Mouse (Mus musculus) bone marrow macrophage, adult 2 months (primary cell): Measurements from ENCODE around the gene Mrc1. TPM values are rescaled to one million over a fixed set of nuclear protein-coding genes. Genes with fewer than 3 reads are reported as not detected.
A peak's percentile ranks its signal among the peaks of the same experiment; 100 is the strongest.

ENCODE experiments used
- H3K27ac ChIP-seq: 2 replicates; pipeline ENCODE4 v1.5.1; 2012; ENCODE audit warnings: low read depth, low read length; ENCODE audit not compliant: insufficient read depth
- H3K4me1 ChIP-seq: 2 replicates; pipeline ENCODE4 v1.6.1; 2012; ENCODE audit warnings: low read length; ENCODE audit not compliant: control insufficient read depth, insufficient read depth
- H3K4me3 ChIP-seq: 2 replicates; pipeline ENCODE4 v1.5.1; 2012; ENCODE audit warnings: mild to moderate bottlenecking, low read length, moderate library complexity; ENCODE audit not compliant: insufficient read depth
- CTCF ChIP-seq: IDR thresholded peaks from 2 replicates; pipeline ENCODE4 v1.5.1; 2012; ENCODE audit warnings: low read depth, mild to moderate bottlenecking, low read length, moderate library complexity
- POLR2A ChIP-seq: IDR thresholded peaks from 2 replicates; pipeline ENCODE4 v1.6.1; 2012; ENCODE audit warnings: mild to moderate bottlenecking, low read depth, low read length, borderline replicate concordance
- polyA plus RNA-seq: library from polyadenylated mRNA; stranded (reverse); fragments of >200 nt; gene quantifications from 2 replicates; pipeline ENCODE4 v1.2.4, GENCODE M21; 2012; ENCODE audit not compliant: missing spikeins, insufficient read depth, insufficient read length

Gene Mrc1
- polyA plus RNA-seq, 1 experiment = 498 TPM

DNA sequence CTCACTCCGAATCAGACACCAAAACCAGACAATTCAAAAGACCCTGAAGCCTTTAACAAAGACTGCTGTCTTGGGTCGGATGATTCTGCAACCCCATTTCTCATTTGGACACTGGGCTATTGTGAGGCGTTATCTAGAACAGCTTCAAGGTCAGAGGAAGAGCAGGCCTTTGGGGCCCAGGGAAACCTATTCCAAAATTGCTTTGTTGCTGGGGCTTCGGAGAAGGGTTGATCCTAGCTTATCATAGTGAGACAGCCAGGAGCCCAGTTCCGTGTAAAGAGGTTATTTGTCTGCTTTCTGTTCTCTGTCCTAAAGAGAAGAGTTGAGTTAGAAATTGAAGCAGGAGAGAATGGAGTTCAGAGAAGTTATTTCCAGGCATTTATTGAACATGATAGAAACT is 10.0 kb downstream of the Mrc1 start:
- Histone ChIP-seq H3K4me1 (peaks cover 57% of the 10 kb centered on the region), H3K4me3 (no peak overlapping the region), H3K27ac (no peak overlapping the region)
- TF ChIP-seq POLR2A (no peak), CTCF (no peak)

DNA sequence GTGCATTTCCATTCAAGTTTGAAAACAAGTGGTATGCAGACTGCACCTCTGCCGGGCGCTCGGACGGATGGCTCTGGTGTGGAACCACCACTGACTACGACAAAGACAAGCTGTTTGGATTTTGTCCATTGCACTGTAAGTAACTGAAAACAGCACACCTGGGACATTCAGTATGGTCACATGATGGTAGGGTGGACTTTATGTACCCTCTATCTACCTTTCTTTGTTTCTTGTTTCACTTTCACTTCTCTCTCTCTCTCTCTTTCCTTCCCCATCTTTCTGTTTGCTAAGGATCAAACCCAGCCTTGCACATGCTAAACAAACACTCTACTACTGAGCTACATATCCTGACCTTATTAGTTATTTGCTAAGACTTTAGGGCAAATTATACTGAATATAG is 15.0 kb downstream of the Mrc1 start:
- no peak overlapping the region for H3K4me3 ChIP-seq
- no peak overlapping the region for H3K27ac ChIP-seq
- no peak for TF ChIP-seq CTCF
- TF ChIP-seq POLR2A = no peak
- H3K4me1 ChIP-seq = peaks cover 43% of the 10 kb centered on the region

DNA sequence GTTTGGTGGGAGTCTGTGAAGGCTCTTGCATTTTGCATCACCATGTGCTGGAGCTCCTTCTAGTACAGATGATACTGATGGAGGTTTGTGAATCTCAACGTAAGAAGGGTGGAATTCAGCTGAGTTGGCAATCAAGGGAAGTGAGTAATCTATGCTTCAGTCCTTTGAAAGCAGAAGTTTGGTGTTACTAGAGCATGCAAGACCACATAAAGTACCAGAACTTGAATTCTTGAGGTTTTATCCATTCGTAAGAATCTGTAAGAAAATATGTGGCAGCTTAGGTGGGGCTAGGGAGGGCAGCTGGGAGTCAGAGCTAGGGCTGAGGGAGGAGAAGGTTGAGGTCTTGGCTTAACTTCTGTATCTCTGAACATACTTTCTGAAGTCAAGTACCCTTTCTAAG is 15.5 kb downstream of the Mrc1 start:
- no peak for TF ChIP-seq CTCF
- TF ChIP-seq POLR2A = no peak
- H3K27ac ChIP-seq = 0 out of 2 replicates have a peak overlapping the region, but pooled peaks have one; percentile 1
- H3K4me1 ChIP-seq = peaks cover 41% of the 10 kb centered on the region
- no peak overlapping the region for H3K4me3 ChIP-seq

DNA sequence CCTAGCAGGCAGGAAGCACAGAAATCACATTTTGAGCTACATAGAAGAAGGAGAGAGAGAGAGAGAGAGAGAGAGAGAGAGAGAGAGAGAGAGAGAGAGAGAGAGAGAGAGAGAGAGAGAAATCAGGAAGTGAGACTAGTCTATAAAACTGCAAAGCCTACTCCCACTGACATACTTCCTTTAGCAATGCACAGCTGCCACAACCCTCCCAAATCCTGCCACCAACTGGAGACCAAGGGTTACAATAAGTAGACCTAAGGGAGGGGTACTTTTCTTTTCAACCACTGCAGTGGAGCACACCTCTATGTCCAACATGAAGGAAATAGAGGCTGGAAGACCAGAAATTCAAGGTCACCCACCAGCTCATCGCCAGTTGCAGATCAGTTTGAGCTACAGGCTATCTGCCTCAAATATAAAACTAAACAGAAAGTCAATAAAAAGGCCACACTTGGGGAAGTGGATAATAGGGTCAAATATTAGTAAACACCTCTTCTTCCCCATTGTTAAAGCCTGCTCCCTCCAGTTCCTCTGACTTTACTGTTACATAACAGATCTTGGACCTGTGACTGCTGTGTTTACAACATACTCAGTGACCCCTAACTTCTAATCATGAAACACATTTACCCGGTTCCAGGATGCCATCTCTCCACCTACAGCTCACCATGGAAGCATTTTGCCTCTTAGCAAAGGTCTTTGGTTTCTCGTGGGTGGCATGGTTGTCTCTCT is 20.8 kb downstream of the Mrc1 start:
- H3K4me3 ChIP-seq = no peak overlapping the region
- TF ChIP-seq CTCF = no peak
- no peak for TF ChIP-seq POLR2A
- peak overlapping the region; percentile 98 for H3K27ac ChIP-seq
- peaks cover 32% of the 10 kb centered on the region for H3K4me1 ChIP-seq

DNA sequence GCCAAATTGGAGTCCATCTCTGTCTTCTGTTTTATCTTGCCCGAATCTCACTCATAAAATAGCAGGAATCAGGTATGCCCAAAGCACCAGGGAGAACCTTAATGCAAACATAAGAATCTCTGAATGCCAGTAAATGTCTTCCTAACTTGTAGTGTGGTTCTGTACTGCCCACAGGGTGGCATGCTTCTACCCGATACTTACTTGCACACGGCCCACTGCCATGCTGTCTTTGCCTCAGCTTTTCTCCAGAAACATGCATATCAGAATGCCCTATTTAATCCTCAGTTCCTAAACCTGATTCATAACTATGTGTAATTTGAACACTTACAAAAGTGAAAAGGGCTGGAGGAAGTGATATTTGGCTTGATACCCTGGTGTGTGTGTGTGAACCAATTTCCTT is 22.7 kb downstream of the Mrc1 start:
- H3K27ac ChIP-seq = no peak overlapping the region
- TF ChIP-seq CTCF (no peak), POLR2A (no peak)
- no peak overlapping the region for H3K4me3 ChIP-seq
- H3K4me1 ChIP-seq = peaks cover 30% of the 10 kb centered on the region

DNA sequence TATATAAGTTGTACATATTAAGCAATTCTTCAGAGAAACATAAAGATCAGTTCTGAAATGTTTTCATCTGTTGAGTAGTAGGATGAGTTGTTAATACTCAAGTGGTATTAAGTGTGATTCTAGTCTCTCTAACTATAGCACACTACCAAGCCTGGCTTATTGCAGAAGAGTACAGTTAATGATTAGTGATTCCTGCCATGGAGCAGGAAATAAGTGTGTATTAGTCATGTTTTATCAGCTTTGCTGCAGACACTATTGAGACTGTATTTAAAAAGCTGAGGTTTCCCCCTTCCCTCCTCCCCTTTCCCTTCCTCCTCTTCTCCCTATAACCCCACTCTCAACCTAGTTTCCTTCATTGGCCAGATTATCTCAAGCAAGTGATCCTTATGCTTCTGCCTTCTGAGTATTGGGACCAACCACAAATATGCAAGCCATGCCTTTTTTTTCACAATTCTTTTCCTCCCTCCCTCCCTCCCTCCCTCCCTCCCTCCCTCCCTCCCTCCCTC is 29.2 kb downstream of the Mrc1 start:
- H3K27ac ChIP-seq = no peak overlapping the region
- no peak for TF ChIP-seq CTCF
- TF ChIP-seq POLR2A = no peak
- peaks cover 17% of the 10 kb centered on the region for H3K4me1 ChIP-seq
- H3K4me3 ChIP-seq = no peak overlapping the region

DNA sequence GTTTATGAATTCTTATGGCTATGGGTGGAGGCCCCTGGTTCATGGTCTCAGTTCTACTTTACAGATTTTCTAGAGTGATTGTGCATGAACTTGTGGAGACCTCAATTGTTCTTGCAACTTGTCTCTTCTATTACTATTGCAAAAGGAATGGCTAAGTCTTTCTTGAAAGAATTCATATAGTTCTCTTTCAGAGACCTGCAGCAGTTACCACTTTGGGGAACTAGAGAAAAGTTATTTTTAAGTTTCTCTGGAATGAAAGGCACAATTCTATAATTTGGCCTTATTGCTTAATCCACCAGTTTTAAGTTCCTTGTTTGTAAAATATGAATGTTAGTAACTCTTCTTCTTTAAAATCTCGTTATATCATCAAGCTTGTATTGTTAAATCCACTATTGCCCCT is 32.9 kb downstream of the Mrc1 start:
- TF ChIP-seq CTCF (no peak), POLR2A (no peak)
- Histone ChIP-seq H3K4me1 (peaks cover 25% of the 10 kb centered on the region), H3K4me3 (no peak overlapping the region), H3K27ac (peak overlapping the region; percentile 89)

DNA sequence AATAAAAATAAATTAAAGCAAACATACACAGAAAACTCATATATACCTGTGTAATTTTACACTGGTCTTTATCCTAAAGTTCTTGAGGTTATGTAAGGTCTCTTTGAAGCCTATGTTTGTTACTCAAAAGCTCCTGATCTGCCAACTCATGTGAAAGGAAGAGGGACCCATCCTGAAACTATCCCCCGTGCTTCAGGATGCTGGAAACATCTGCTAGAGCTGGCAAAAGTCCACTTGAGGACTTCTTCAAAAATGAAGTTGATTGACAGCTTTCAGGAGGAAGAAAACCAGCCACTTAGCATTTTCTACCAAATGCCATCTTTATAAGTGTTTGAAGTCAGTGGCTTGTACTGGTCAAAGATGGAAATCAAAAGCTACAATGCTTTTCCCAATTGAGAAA is 40.0 kb downstream of the Mrc1 start:
- TF ChIP-seq CTCF = no peak
- no peak for TF ChIP-seq POLR2A
- Histone ChIP-seq H3K27ac (no peak overlapping the region), H3K4me3 (no peak overlapping the region), H3K4me1 (peaks cover 36% of the 10 kb centered on the region)

DNA sequence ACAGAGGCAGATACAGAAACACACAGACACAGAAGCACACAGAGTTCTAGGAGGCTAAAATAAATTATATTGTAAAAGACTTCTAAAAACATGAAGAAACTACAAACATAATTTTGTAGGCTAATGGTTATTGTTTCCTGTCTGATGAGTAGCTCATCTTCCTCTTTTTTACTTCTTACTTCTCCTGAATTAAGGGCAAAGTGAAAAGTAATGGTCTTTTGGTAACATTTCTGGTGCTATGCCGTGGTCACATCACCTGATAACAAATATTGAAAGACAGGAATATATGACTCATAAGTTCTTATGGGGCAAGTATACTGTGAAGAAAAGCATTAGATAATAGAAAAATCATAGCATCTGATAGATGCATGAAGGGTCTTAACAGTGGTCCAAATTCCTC is 42.9 kb downstream of the Mrc1 start:
- Histone ChIP-seq H3K27ac (peak overlapping the region; percentile 69), H3K4me1 (peaks cover 33% of the 10 kb centered on the region), H3K4me3 (no peak overlapping the region)
- TF ChIP-seq CTCF (no peak), POLR2A (no peak)

DNA sequence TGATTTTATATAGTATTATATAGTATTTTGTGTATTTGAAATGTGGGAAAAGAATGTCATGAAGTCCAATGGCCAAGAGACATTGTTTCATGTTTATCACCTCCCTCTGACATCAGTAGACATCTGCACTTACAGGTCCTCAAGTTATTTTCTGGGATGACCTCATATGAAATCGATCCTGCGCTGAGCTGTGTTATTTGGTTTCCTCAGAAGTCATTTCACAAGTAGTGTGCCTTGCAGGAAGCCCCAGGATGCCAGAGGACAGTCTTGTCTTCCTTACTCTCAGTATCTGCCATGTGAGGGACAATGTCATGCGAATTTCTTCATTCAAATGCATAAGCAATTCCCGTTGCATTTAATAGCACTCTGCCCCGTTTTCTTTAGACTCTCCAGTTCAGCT is 46.6 kb downstream of the Mrc1 start:
- Histone ChIP-seq H3K4me3 (no peak overlapping the region), H3K27ac (no peak overlapping the region), H3K4me1 (peaks cover 23% of the 10 kb centered on the region)
- TF ChIP-seq CTCF (no peak), POLR2A (no peak)
